In genomic region chr4:100422756-100423155, GRCm38 (mm10) we compare ENCODE assay signal across 27 mouse cellular contexts. TPM values are rescaled to one million over a fixed set of nuclear protein-coding genes. Genes with fewer than 3 reads are reported as not detected.
DNase-seq lines count a peak whose midpoint lies in the region; ATAC-seq and TF ChIP-seq lines count a peak whose summit lies in the region.
"Had no signal": no experiment of that assay in that cellular context is flagged by ENCODE, and none has a peak within 500 bp of the region (broad histone marks: within the 10 kb centered on the region; RNA-seq: fewer than 3 reads in every experiment).

No protein-coding gene starts in this region.

- peak; percentile 29 for DNase-seq in gastrocnemius, adult 2 months
- DNase-seq in gastrocnemius, postnatal 36 days: no peak
- DNase-seq in limb, embryonic 14.5 days (ENCODE audit: low spot score): peak; percentile 25
- DNase-seq in limb, embryonic 10.5 days (ENCODE audit: low spot score): no peak
- no peak for DNase-seq in spleen, adult 18-20 months
- DNase-seq in embryo, embryonic 10 days (ENCODE audit: low spot score): no peak
- DNase-seq: cerebellum, postnatal 14 days; embryo, embryonic 11 days; kidney, adult 8-10 months; kidney, postnatal 14 days; layer of hippocampus, postnatal 36 days; liver, postnatal 0 days; lung, postnatal 10 days; right cerebral cortex, adult 18-20 months; thymus, adult 18-20 months had no signal

- 0 out of 2 replicates have a peak, but pooled peaks cover 3% of the 10 kb centered on the region for H3K36me3 ChIP-seq in limb, embryonic 14.5 days (ENCODE audit: control insufficient read depth, insufficient read depth, low read length)
- peaks cover 6% of the 10 kb centered on the region; the same call in 1 of the 2 replicates for H3K36me3 ChIP-seq in limb, embryonic 10.5 days
- no peaks in the 10 kb centered on the region for H3K36me3 ChIP-seq in midbrain, embryonic 12.5 days
- H3K36me3 ChIP-seq: forebrain, embryonic 10.5 days; neural tube, embryonic 13.5 days had no signal

- no peak for TF ChIP-seq POLR2A in limb, embryonic 14.5 days (IDR thresholded peaks at IDR 0.05; ENCODE audit: borderline replicate concordance, extremely low read depth, insufficient read depth, insufficient read length)

- H3K9me3 ChIP-seq in limb, embryonic 14.5 days (ENCODE audit: control insufficient read depth, low read length): no peaks in the 10 kb centered on the region
- H3K9me3 ChIP-seq in limb, embryonic 10.5 days (replicated peaks): no peaks in the 10 kb centered on the region
- H3K9me3 ChIP-seq in midbrain, embryonic 12.5 days: no peaks in the 10 kb centered on the region
- H3K9me3 ChIP-seq: forebrain, embryonic 10.5 days; heart, embryonic 13.5 days; neural tube, embryonic 13.5 days had no signal

- no peak overlapping the region for H3K27ac ChIP-seq in gastrocnemius, adult 2 months
- no peak overlapping the region for H3K27ac ChIP-seq in limb, embryonic 14.5 days (replicated peaks; ENCODE audit: low read depth, low read length)
- no peak overlapping the region for H3K27ac ChIP-seq in limb, embryonic 10.5 days
- no peak overlapping the region for H3K27ac ChIP-seq in midbrain, embryonic 12.5 days (replicated peaks)
- H3K27ac ChIP-seq: forebrain, embryonic 10.5 days; heart, embryonic 13.5 days; layer of hippocampus, adult 2 months; neural tube, embryonic 13.5 days had no signal

- no peaks in the 10 kb centered on the region for H3K27me3 ChIP-seq in limb, embryonic 14.5 days (ENCODE audit: control insufficient read depth, insufficient read depth, low read length)
- H3K27me3 ChIP-seq in limb, embryonic 10.5 days (ENCODE audit: low read depth, poor library complexity, severe bottlenecking): no peaks in the 10 kb centered on the region
- 0 out of 2 replicates have a peak, but pooled peaks cover 4% of the 10 kb centered on the region for H3K27me3 ChIP-seq in midbrain, embryonic 12.5 days
- H3K27me3 ChIP-seq: heart, embryonic 13.5 days; neural tube, embryonic 13.5 days had no signal

- no peak for TF ChIP-seq CTCF in gastrocnemius, adult 2 months (IDR thresholded peaks at IDR 0.05)

- no peak overlapping the region for H3K9ac ChIP-seq in limb, embryonic 14.5 days (ENCODE audit: low read depth, low read length, severe bottlenecking)
- no peak overlapping the region for H3K9ac ChIP-seq in midbrain, embryonic 12.5 days (replicated peaks)
- H3K9ac ChIP-seq: heart, embryonic 13.5 days; liver, postnatal 0 days; neural tube, embryonic 13.5 days had no signal

- H3K4me2 ChIP-seq in limb, embryonic 14.5 days (replicated peaks; ENCODE audit: low read depth, low read length, severe bottlenecking): no peak overlapping the region
- H3K4me2 ChIP-seq in midbrain, embryonic 12.5 days (replicated peaks): no peak overlapping the region
- H3K4me2 ChIP-seq: heart, embryonic 13.5 days; neural tube, embryonic 13.5 days had no signal

- intact Hi-C loops in gastrocnemius, adult 2 months (cut with DNase I): no loop called here
- intact Hi-C loops in gastrocnemius, postnatal 36 days (cut with DNase I): no loop called here

- ATAC-seq in limb, embryonic 14.5 days (ENCODE audit: low FRiP score, low read depth): no peak
- 0 out of 2 replicates have a peak, but pooled peaks have one; percentile 23 for ATAC-seq in midbrain, embryonic 12.5 days (ENCODE audit: low FRiP score, low read depth)
- ATAC-seq: liver, postnatal 0 days had no signal

- WGBS in limb, embryonic 14.5 days: 20% methylated on average over 3 of the region's 3 CpGs
- 32% methylated on average over 3 of the region's 3 CpGs for WGBS in limb, embryonic 10.5 days
- 4% methylated on average over 3 of the region's 3 CpGs for WGBS in midbrain, embryonic 12.5 days

- no peak overlapping the region for H3K4me3 ChIP-seq in gastrocnemius, adult 2 months
- no peak overlapping the region for H3K4me3 ChIP-seq in limb, embryonic 14.5 days (replicated peaks; ENCODE audit: low read length)
- no peak overlapping the region for H3K4me3 ChIP-seq in limb, embryonic 10.5 days
- H3K4me3 ChIP-seq in midbrain, embryonic 12.5 days: no peak overlapping the region
- H3K4me3 ChIP-seq: forebrain, embryonic 10.5 days; heart, embryonic 13.5 days; layer of hippocampus, adult 2 months; neural tube, embryonic 13.5 days had no signal

- H3K4me1 ChIP-seq in limb, embryonic 14.5 days (ENCODE audit: control insufficient read depth, insufficient read depth, low read length): peaks cover 3% of the 10 kb centered on the region; the same call in 1 of the 2 replicates
- H3K4me1 ChIP-seq in limb, embryonic 10.5 days: no peaks in the 10 kb centered on the region; the same call in 1 of the 2 replicates
- H3K4me1 ChIP-seq in midbrain, embryonic 12.5 days: peaks cover 6% of the 10 kb centered on the region; the same call in 1 of the 2 replicates
- H3K4me1 ChIP-seq: heart, embryonic 13.5 days had no signal

RNA-seq across cellular contexts. Expression of gene Ube2u, which starts 55.9 kb away (rescaled TPM):
- not detected for total RNA-seq in gastrocnemius, adult 2 months (2021)
- total RNA-seq in gastrocnemius, postnatal 36 days (2021): not detected
- 0.04 and 0.10 TPM in 2 replicates for polyA plus RNA-seq in limb, embryonic 14.5 days (2012; rRNA removed)
- not detected in 2 replicates for polyA plus RNA-seq in limb, embryonic 14.5 days (2014; fragmentation: Nextera tagmentation; extraction: Ambion mirVana)
- polyA plus RNA-seq in limb, embryonic 10.5 days (2016; fragmentation: Nextera tagmentation; extraction: Ambion mirVana): 0.75 and 0.86 TPM in 2 replicates
- polyA plus RNA-seq in midbrain, embryonic 12.5 days (2016; fragmentation: Nextera tagmentation; extraction: Ambion mirVana): 0.83 and 1.2 TPM in 2 replicates
- total RNA-seq: adrenal gland, adult 18-20 months; gastrocnemius, adult 18-20 months; granulocyte monocyte progenitor cell, adult 5-6 weeks; heart, postnatal 25 days; layer of hippocampus, adult 2 months; layer of hippocampus, postnatal 36 days; left cerebral cortex, postnatal 25 days; megakaryocyte, adult 5-6 weeks had no signal
- polyA plus RNA-seq: C2C12 had no signal

Comparison
In these comparisons a context has a peak if more than half of its experiments do, and no peak if none do; other contexts are left out.
1. DNase-seq: peak in gastrocnemius, adult 2 months (single experiment) and limb, embryonic 14.5 days (single experiment); none in gastrocnemius, postnatal 36 days (0 of 2), limb, embryonic 10.5 days (single experiment), spleen, adult 18-20 months (0 of 2) and embryo, embryonic 10 days (single experiment).